Mouse (Mus musculus): ENCODE data around the gene Lrmda.

Lrmda gene

GRCm38 (mm10) chr14:22093124-22093523, 73.6 kb downstream of the Lrmda start:
- DNase-seq (ENCODE audit: low spot score in 2 of 2): no peak

GRCm38 (mm10) chr14:22101961-22102805, 82.7 kb downstream of the Lrmda start:
- DNase-seq (ENCODE audit: low spot score in 2 of 2): no peak

GRCm38 (mm10) chr14:22105855-22106254, 86.3 kb downstream of the Lrmda start:
- DNase-seq (ENCODE audit: low spot score in 2 of 2): no peak

- DNase-seq (ENCODE audit: low spot score in 2 of 2): no peak
Measured at GRCm38 (mm10) chr14:22106777-22107176, 87.3 kb downstream of the Lrmda start.

- no peak for DNase-seq (ENCODE audit: low spot score in 2 of 2)
Measured at GRCm38 (mm10) chr14:22109423-22109822, 89.9 kb downstream of the Lrmda start.

- DNase-seq (ENCODE audit: low spot score in 2 of 2): no peak
Measured at GRCm38 (mm10) chr14:22113463-22114361, 94.2 kb downstream of the Lrmda start.

- no peak for DNase-seq (ENCODE audit: low spot score in 2 of 2)
Measured at GRCm38 (mm10) chr14:22114651-22115351, 95.3 kb downstream of the Lrmda start.

- no peak for DNase-seq (ENCODE audit: low spot score in 2 of 2)
Measured at GRCm38 (mm10) chr14:22118096-22118495, 98.6 kb downstream of the Lrmda start.

GRCm38 (mm10) chr14:22118512-22118911, 99.0 kb downstream of the Lrmda start:
- no peak for DNase-seq (ENCODE audit: low spot score in 2 of 2)

- DNase-seq (ENCODE audit: low spot score in 2 of 2): no peak
Measured at GRCm38 (mm10) chr14:22126276-22126675, 106.8 kb downstream of the Lrmda start.

- DNase-seq (ENCODE audit: low spot score in 2 of 2): no peak
Measured at GRCm38 (mm10) chr14:22126859-22127258, 107.3 kb downstream of the Lrmda start.

- no peak for DNase-seq (ENCODE audit: low spot score in 2 of 2)
Measured at GRCm38 (mm10) chr14:22130950-22131585, 111.6 kb downstream of the Lrmda start.

GRCm38 (mm10) chr14:22139281-22139680, 119.8 kb downstream of the Lrmda start:
- DNase-seq (ENCODE audit: low spot score in 2 of 2): no peak

- DNase-seq (ENCODE audit: low spot score in 2 of 2): no peak
Measured at GRCm38 (mm10) chr14:22144014-22144413, 124.5 kb downstream of the Lrmda start.

GRCm38 (mm10) chr14:22145863-22146262, 126.4 kb downstream of the Lrmda start:
- no peak for DNase-seq (ENCODE audit: low spot score in 2 of 2)

GRCm38 (mm10) chr14:22146508-22147044, 127.1 kb downstream of the Lrmda start:
- DNase-seq (ENCODE audit: low spot score in 2 of 2): no peak

GRCm38 (mm10) chr14:22147341-22148024, 128.0 kb downstream of the Lrmda start:
- no peak for DNase-seq (ENCODE audit: low spot score in 2 of 2)

- no peak for DNase-seq (ENCODE audit: low spot score in 2 of 2)
Measured at GRCm38 (mm10) chr14:22152701-22153100, 133.2 kb downstream of the Lrmda start.

- DNase-seq (ENCODE audit: low spot score in 2 of 2): no peak
Measured at GRCm38 (mm10) chr14:22154096-22154495, 134.6 kb downstream of the Lrmda start.

- no peak for DNase-seq (ENCODE audit: low spot score in 2 of 2)
Measured at GRCm38 (mm10) chr14:22155034-22155433, 135.5 kb downstream of the Lrmda start.
